Mouse (Mus musculus): ENCODE data around the gene Emc3. TPM values are rescaled to one million over a fixed set of nuclear protein-coding genes. Genes with fewer than 3 reads are reported as not detected.

The Emc3 gene
- polyA plus RNA-seq, 1 experiment = 59.7 TPM

DNA sequence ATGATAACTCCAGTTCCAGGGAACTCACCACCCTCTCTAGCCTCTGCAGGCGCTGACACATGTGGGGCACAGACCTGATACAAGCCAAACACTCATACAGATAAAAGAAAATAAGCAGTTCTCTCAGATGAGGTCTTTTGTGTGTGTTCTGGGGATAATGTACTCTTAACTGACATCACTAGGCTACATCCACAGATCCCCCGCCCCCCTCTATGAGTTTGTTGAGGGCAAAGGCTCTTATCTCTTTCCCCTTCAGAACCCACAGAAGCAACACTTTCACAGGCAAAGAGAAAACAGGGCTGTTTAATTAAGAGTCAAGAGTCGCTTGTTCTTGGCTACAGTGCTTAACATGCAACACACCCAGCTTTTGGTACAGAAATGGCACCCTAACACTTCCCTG is 16.9 kb downstream of the Emc3 start:
- 78% methylated on average over 3 of the region's 3 CpGs for WGBS
- Histone ChIP-seq H3K4me3 (ENCODE audit: control insufficient read depth, insufficient read depth, low read length) (no peak overlapping the region), H3K27ac (ENCODE audit: control insufficient read depth, insufficient read depth, low read length) (no peak overlapping the region), H3K36me3 (ENCODE audit: control insufficient read depth, insufficient read depth, low read length) (peaks cover 49% of the 10 kb centered on the region), H3K27me3 (ENCODE audit: control insufficient read depth, insufficient read depth, low read length) (no peaks in the 10 kb centered on the region), H3K4me1 (replicated peaks; ENCODE audit: control insufficient read depth, insufficient read depth, low read length) (peaks cover 20% of the 10 kb centered on the region)
- DNase-seq = no peak
- TF ChIP-seq POLR2A (IDR thresholded peaks at IDR 0.05; ENCODE audit: control insufficient read depth, extremely low read depth, insufficient read depth, low read length, poor library complexity) (no peak), CTCF (IDR thresholded peaks at IDR 0.05; ENCODE audit: borderline replicate concordance, control insufficient read depth, extremely low read depth, insufficient read depth, low read length, poor library complexity) (no peak)

DNA sequence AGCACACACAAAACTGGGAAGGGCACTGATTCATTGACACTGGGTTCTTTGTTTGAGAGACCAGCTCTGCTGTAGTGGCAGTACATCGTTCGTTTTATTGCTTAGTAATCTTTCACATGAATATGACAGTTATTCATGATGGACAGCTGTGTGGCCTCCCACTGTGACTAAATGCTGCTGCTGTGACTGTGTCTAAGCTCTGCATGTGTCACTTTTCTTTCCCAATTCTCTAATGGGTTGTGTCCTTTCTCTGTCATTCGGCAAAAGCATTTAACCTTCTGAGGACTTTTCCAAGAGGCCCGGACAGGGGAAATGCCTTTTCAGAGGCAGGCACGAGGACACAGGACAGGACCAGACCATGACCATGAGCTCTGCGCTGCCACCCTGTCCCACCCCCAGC is 17.5 kb downstream of the Emc3 start:
- no peak overlapping the region for H3K4me3 ChIP-seq (ENCODE audit: control insufficient read depth, insufficient read depth, low read length)
- H3K4me1 ChIP-seq (replicated peaks; ENCODE audit: control insufficient read depth, insufficient read depth, low read length) = peaks cover 23% of the 10 kb centered on the region
- no peak overlapping the region for H3K27ac ChIP-seq (ENCODE audit: control insufficient read depth, insufficient read depth, low read length)
- DNase-seq = no peak
- TF ChIP-seq POLR2A (IDR thresholded peaks at IDR 0.05; ENCODE audit: control insufficient read depth, extremely low read depth, insufficient read depth, low read length, poor library complexity) (no peak), CTCF (IDR thresholded peaks at IDR 0.05; ENCODE audit: borderline replicate concordance, control insufficient read depth, extremely low read depth, insufficient read depth, low read length, poor library complexity) (no peak)
- 97% methylated on average over 6 of the region's 6 CpGs for WGBS
- no peaks in the 10 kb centered on the region for H3K27me3 ChIP-seq (ENCODE audit: control insufficient read depth, insufficient read depth, low read length)
- H3K36me3 ChIP-seq (ENCODE audit: control insufficient read depth, insufficient read depth, low read length) = peaks cover 42% of the 10 kb centered on the region

DNA sequence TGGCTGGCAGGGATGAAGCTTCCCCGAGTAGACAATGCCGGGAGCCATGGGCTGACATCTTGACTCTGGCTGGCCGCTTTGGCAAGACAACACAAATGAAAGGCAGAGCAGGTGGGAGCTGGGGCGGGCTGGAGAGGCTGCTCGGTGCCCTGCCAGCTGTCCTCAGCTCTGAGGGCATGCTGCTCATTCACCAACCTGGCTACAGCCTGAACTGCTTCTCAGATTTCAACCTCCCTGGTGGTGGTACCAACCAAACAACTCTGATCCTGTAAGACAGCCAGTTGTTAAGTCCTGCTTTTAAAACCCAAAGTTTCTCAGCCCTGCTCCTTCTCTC is 22.5 kb downstream of the Emc3 start:
- Histone ChIP-seq H3K36me3 (ENCODE audit: control insufficient read depth, insufficient read depth, low read length) (peaks cover 7% of the 10 kb centered on the region; the same call in 1 of the 2 replicates), H3K4me3 (ENCODE audit: control insufficient read depth, insufficient read depth, low read length) (no peak overlapping the region), H3K27me3 (ENCODE audit: control insufficient read depth, insufficient read depth, low read length) (no peaks in the 10 kb centered on the region), H3K27ac (ENCODE audit: control insufficient read depth, insufficient read depth, low read length) (peak overlapping the region; percentile 6; the same call in 1 of the 2 replicates), H3K4me1 (replicated peaks; ENCODE audit: control insufficient read depth, insufficient read depth, low read length) (peaks cover 16% of the 10 kb centered on the region)
- TF ChIP-seq POLR2A (IDR thresholded peaks at IDR 0.05; ENCODE audit: control insufficient read depth, extremely low read depth, insufficient read depth, low read length, poor library complexity) (no peak), CTCF (IDR thresholded peaks at IDR 0.05; ENCODE audit: borderline replicate concordance, control insufficient read depth, extremely low read depth, insufficient read depth, low read length, poor library complexity) (no peak)
- 41% methylated on average over 5 of the region's 5 CpGs for WGBS
- no peak for DNase-seq

DNA sequence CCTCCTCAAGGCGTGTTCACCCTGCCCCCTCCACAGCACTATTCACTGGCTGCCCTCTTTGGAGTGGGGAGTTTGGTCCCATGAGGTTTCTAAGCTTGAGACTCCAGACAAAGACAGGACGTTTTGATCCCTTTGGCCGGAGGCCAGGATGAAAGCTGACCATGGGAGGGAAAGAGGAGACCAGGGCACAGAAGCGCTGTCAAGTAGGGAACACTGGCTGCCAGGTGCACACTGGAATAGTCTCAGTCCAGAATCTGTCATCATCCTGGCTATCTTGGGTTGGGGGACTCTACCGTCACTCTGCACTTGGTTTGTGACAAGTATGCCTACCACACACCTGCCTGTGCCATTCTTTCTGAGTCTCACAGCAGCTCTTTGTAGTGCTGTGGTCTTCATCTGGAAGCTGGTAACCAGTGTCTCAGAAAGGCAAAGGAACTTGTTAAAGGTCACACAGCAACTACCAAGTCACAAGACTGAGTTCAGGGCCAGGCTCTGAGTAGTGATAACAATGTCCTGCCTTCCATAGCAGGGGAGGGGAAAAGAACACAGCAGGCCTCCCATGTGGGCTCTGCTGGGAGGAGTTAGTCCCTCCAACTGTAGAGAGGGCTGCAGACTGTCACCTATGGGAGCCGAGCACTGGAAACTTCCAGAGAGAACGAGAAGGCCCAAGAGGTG is 23.0 kb downstream of the Emc3 start:
- 73% methylated on average over 7 of the region's 7 CpGs for WGBS
- DNase-seq = no peak
- no peak overlapping the region for H3K4me3 ChIP-seq (ENCODE audit: control insufficient read depth, insufficient read depth, low read length)
- H3K4me1 ChIP-seq (replicated peaks; ENCODE audit: control insufficient read depth, insufficient read depth, low read length) = peaks cover 16% of the 10 kb centered on the region
- H3K36me3 ChIP-seq (ENCODE audit: control insufficient read depth, insufficient read depth, low read length) = peaks cover 2% of the 10 kb centered on the region; the same call in 1 of the 2 replicates
- TF ChIP-seq POLR2A (IDR thresholded peaks at IDR 0.05; ENCODE audit: control insufficient read depth, extremely low read depth, insufficient read depth, low read length, poor library complexity) (0 out of 2 replicates have a peak, but pooled peaks have one; percentile 15), CTCF (IDR thresholded peaks at IDR 0.05; ENCODE audit: borderline replicate concordance, control insufficient read depth, extremely low read depth, insufficient read depth, low read length, poor library complexity) (no peak)
- H3K27me3 ChIP-seq (ENCODE audit: control insufficient read depth, insufficient read depth, low read length) = no peaks in the 10 kb centered on the region
- H3K27ac ChIP-seq (ENCODE audit: control insufficient read depth, insufficient read depth, low read length) = peak overlapping the region; percentile 6

DNA sequence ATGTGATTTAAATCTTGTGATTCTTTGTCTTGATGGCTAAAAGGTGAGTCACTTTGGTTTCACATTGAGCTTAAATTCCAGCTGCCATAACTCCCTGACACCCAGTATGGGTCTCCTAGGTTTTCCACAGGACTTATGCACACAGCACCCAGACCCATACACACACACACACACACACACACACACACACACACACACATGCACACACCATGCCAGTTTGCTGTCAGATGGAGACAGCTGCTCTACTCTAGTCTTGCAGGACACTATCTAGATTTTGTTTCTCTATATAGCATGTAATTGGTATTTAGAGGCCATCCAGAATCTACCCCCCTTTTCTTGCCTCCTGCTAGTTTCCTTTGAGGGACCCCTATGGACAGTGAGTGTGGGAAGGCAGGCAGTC is 24.3 kb downstream of the Emc3 start:
- Histone ChIP-seq H3K4me3 (ENCODE audit: control insufficient read depth, insufficient read depth, low read length) (no peak overlapping the region), H3K36me3 (ENCODE audit: control insufficient read depth, insufficient read depth, low read length) (no peaks in the 10 kb centered on the region), H3K27ac (ENCODE audit: control insufficient read depth, insufficient read depth, low read length) (no peak overlapping the region), H3K4me1 (replicated peaks; ENCODE audit: control insufficient read depth, insufficient read depth, low read length) (peaks cover 16% of the 10 kb centered on the region), H3K27me3 (ENCODE audit: control insufficient read depth, insufficient read depth, low read length) (no peaks in the 10 kb centered on the region)
- TF ChIP-seq POLR2A (IDR thresholded peaks at IDR 0.05; ENCODE audit: control insufficient read depth, extremely low read depth, insufficient read depth, low read length, poor library complexity) (no peak), CTCF (IDR thresholded peaks at IDR 0.05; ENCODE audit: borderline replicate concordance, control insufficient read depth, extremely low read depth, insufficient read depth, low read length, poor library complexity) (no peak)
- no peak for DNase-seq

DNA sequence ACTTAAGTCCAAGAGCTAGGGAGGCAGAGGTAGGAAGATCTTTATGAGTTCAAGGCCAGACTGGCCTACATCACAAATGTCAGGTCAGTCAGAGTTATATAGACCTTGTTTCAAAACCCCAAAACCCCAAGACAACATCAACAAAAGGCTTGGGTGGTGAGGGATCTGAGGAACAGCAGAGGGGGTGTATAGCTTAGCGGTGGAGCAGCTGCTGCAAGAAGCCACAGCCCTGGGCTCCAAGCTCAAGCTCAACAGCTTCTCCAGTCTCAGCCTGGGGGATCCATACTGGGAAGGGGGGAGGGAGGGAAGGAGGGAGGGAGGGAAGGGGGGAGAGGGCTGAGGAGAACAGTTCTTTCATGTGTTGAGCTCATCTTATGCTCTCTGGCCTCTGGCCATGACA is 25.8 kb downstream of the Emc3 start:
- Histone ChIP-seq H3K27ac (ENCODE audit: control insufficient read depth, insufficient read depth, low read length) (no peak overlapping the region), H3K36me3 (ENCODE audit: control insufficient read depth, insufficient read depth, low read length) (no peaks in the 10 kb centered on the region), H3K27me3 (ENCODE audit: control insufficient read depth, insufficient read depth, low read length) (no peaks in the 10 kb centered on the region), H3K4me1 (replicated peaks; ENCODE audit: control insufficient read depth, insufficient read depth, low read length) (peaks cover 16% of the 10 kb centered on the region), H3K4me3 (ENCODE audit: control insufficient read depth, insufficient read depth, low read length) (no peak overlapping the region)
- 7% methylated on average over 1 of the region's 1 CpGs for WGBS
- TF ChIP-seq POLR2A (IDR thresholded peaks at IDR 0.05; ENCODE audit: control insufficient read depth, extremely low read depth, insufficient read depth, low read length, poor library complexity) (no peak), CTCF (IDR thresholded peaks at IDR 0.05; ENCODE audit: borderline replicate concordance, control insufficient read depth, extremely low read depth, insufficient read depth, low read length, poor library complexity) (no peak)
- DNase-seq = no peak

DNA sequence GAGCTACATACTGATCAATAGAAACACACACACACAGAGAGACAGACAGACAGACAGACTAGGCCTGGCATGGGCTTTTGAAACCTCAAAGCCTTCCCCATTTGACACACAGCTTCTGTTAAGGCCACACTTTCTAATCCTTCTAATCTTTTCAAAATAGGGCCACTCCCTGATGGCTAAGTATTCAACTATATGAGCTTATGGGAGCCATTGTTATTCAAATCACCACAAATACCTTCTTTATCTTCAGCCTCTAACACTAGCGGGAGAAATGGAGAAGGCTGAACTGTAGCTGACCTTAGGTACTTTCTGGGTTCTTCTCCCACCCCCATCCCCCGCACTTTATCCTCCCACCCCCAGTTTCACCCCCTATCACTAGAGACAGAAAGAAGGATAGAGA is 28.7 kb downstream of the Emc3 start:
- Histone ChIP-seq H3K4me1 (replicated peaks; ENCODE audit: control insufficient read depth, insufficient read depth, low read length) (peaks cover 8% of the 10 kb centered on the region; the same call in 1 of the 2 replicates), H3K27ac (ENCODE audit: control insufficient read depth, insufficient read depth, low read length) (no peak overlapping the region), H3K36me3 (ENCODE audit: control insufficient read depth, insufficient read depth, low read length) (no peaks in the 10 kb centered on the region), H3K27me3 (ENCODE audit: control insufficient read depth, insufficient read depth, low read length) (no peaks in the 10 kb centered on the region), H3K4me3 (ENCODE audit: control insufficient read depth, insufficient read depth, low read length) (no peak overlapping the region)
- TF ChIP-seq CTCF (IDR thresholded peaks at IDR 0.05; ENCODE audit: borderline replicate concordance, control insufficient read depth, extremely low read depth, insufficient read depth, low read length, poor library complexity) (no peak), POLR2A (IDR thresholded peaks at IDR 0.05; ENCODE audit: control insufficient read depth, extremely low read depth, insufficient read depth, low read length, poor library complexity) (no peak)
- 99% methylated on average over 2 of the region's 2 CpGs for WGBS
- DNase-seq = no peak

All from thymus, adult 2 months (tissue).